Mouse (Mus musculus) stomach, embryonic 14.5 days (tissue): ENCODE results near the gene Btbd7. TPM values are rescaled to one million over a fixed set of nuclear protein-coding genes. Genes with fewer than 3 reads are reported as not detected.

Experiments used
- ATAC-seq: fragments of 200-750 bp; cut with Nextera tagmentation; 2 replicates; pipeline ENCODE4 v1.8.0; 2017; ENCODE audit warnings: low read depth, moderate TSS enrichment; ENCODE audit not compliant: insufficient number of reproducible peaks, insufficient read depth, low FRiP score
- H3K27ac ChIP-seq: fragments of 300-500 bp; sonication (generic); 2 replicates; pipeline ENCODE4 v1.5.1; 2014; ENCODE audit warnings: mild to moderate bottlenecking, low read length, moderate library complexity, mixed read lengths
- H3K27me3 ChIP-seq: fragments of 300-500 bp; sonication (generic); 2 replicates; pipeline ENCODE4 v1.6.1; 2014; ENCODE audit warnings: low read length, control low read depth, mixed read lengths; ENCODE audit not compliant: control insufficient read depth, insufficient read depth
- H3K36me3 ChIP-seq: fragments of 300-500 bp; sonication (generic); 2 replicates; pipeline ENCODE4 v1.6.1; 2014; ENCODE audit warnings: mild to moderate bottlenecking, control low read depth, low read length, moderate library complexity, mixed read lengths; ENCODE audit not compliant: control insufficient read depth, insufficient read depth
- H3K4me1 ChIP-seq: fragments of 300-500 bp; sonication (generic); 2 replicates; pipeline ENCODE4 v1.6.1; 2014; ENCODE audit warnings: low read length, control low read depth, mixed read lengths; ENCODE audit not compliant: control insufficient read depth, insufficient read depth
- H3K4me2 ChIP-seq: fragments of 300-500 bp; sonication (generic); replicated peaks from 2 replicates; pipeline ENCODE4 v1.6.1; 2014; ENCODE audit warnings: low read depth, low read length, control low read depth
- H3K4me3 ChIP-seq: fragments of 300-500 bp; sonication (generic); 2 replicates; pipeline ENCODE4 v1.5.1; 2014; ENCODE audit warnings: low read depth, low read length, control low read depth
- H3K9ac ChIP-seq: fragments of 300-500 bp; sonication (generic); replicated peaks from 2 replicates; pipeline ENCODE4 v1.6.1; 2014; ENCODE audit warnings: low read depth, mild to moderate bottlenecking, control low read depth, low read length, moderate library complexity, mixed read lengths
- H3K9me3 ChIP-seq: fragments of 300-500 bp; sonication (generic); 2 replicates; pipeline ENCODE4 v1.6.1; 2016; ENCODE audit warnings: low read depth, low read length, control low read depth; ENCODE audit not compliant: control insufficient read depth
- WGBS: fragments of 180-500 bp; shearing (Covaris S2); extraction: QIAGEN DNeasy Blood & Tissue Kit; methylation state at CpG from one replicate; pipeline ENCODE4 v1.1.7; 2014; 5-methylcytosine and 5-hydroxymethylcytosine counted together
- polyA plus RNA-seq: library from polyadenylated mRNA; unstranded; fragments of >200 nt; fragmentation: Nextera tagmentation; extraction: Ambion mirVana; gene quantifications from 2 replicates; pipeline ENCODE4 v1.2.1, GENCODE M21; 2014

Btbd7 gene
- polyA plus RNA-seq, 1 experiment from 2014 or later = 29.2 TPM

- 65% methylated on average over 5 of the region's 5 CpGs for WGBS
- no peaks in the 10 kb centered on the region for H3K36me3 ChIP-seq
- no peak overlapping the region for H3K27ac ChIP-seq
- no peak overlapping the region for H3K4me2 ChIP-seq
- no peaks in the 10 kb centered on the region for H3K9me3 ChIP-seq
- H3K9ac ChIP-seq = no peak overlapping the region
- peaks cover 6% of the 10 kb centered on the region; the same call in 1 of the 2 replicates for H3K4me1 ChIP-seq
- ATAC-seq = no peak
- H3K27me3 ChIP-seq = no peaks in the 10 kb centered on the region
- no peak overlapping the region for H3K4me3 ChIP-seq
Observed at GRCm38 (mm10) chr12:102739096-102739495, 139.2 kb downstream of the Btbd7 start.

- no peaks in the 10 kb centered on the region for H3K36me3 ChIP-seq
- no peak overlapping the region for H3K27ac ChIP-seq
- 16% methylated on average over 5 of the region's 5 CpGs for WGBS
- no peaks in the 10 kb centered on the region for H3K27me3 ChIP-seq
- H3K4me2 ChIP-seq = no peak overlapping the region
- no peaks in the 10 kb centered on the region for H3K9me3 ChIP-seq
- H3K4me1 ChIP-seq = peaks cover 12% of the 10 kb centered on the region; the same call in 1 of the 2 replicates
- no peak overlapping the region for H3K9ac ChIP-seq
- no peak overlapping the region for H3K4me3 ChIP-seq
- no peak for ATAC-seq
Observed at GRCm38 (mm10) chr12:102733381-102733780, 144.9 kb downstream of the Btbd7 start.

- Histone ChIP-seq H3K4me2 (peak overlapping the region; percentile 34), H3K9ac (no peak overlapping the region), H3K27ac (peak overlapping the region; percentile 79; the same call in 1 of the 2 replicates), H3K27me3 (no peaks in the 10 kb centered on the region), H3K9me3 (no peaks in the 10 kb centered on the region), H3K4me1 (peaks cover 12% of the 10 kb centered on the region; the same call in 1 of the 2 replicates), H3K36me3 (no peaks in the 10 kb centered on the region), H3K4me3 (no peak overlapping the region)
- WGBS = 24% methylated on average over 16 of the region's 16 CpGs
- 0 out of 2 replicates have a peak, but pooled peaks have one; percentile 7 for ATAC-seq
Observed at GRCm38 (mm10) chr12:102730798-102731619, 147.3 kb downstream of the Btbd7 start.

Other genes with a start within 250 kb of the Btbd7 start
- gene Itpk1, start 173.5 kb downstream of the Btbd7 start, polyA plus RNA-seq = 15.9 and 17.1 TPM in 2 replicates
- gene Moap1, start 134.8 kb downstream of the Btbd7 start, polyA plus RNA-seq = 20.6 and 22.9 TPM in 2 replicates
- 12.2 and 13.8 TPM in 2 replicates for gene Tmem251, start 134.7 kb downstream of the Btbd7 start, polyA plus RNA-seq
- not detected in 2 replicates for gene Gm28051, start 120.7 kb downstream of the Btbd7 start, polyA plus RNA-seq
- gene Gon7, start 120.7 kb downstream of the Btbd7 start, polyA plus RNA-seq = 28.2 and 29.6 TPM in 2 replicates
- gene Ubr7, start 120.5 kb downstream of the Btbd7 start, polyA plus RNA-seq = 45.5 and 45.9 TPM in 2 replicates
- gene Gm20604, start 119.8 kb downstream of the Btbd7 start, polyA plus RNA-seq = 26.2 and 26.6 TPM in 2 replicates
- gene Cox8c, start 20.8 kb upstream of the Btbd7 start, polyA plus RNA-seq = not detected in 2 replicates
- gene Unc79, start 70.4 kb upstream of the Btbd7 start, polyA plus RNA-seq = 1.0 and 1.1 TPM in 2 replicates